In genomic region chr1:132210922-132211321, GRCm38 (mm10) we compare ENCODE assay signal across 9 mouse cellular contexts. TPM values are rescaled to one million over a fixed set of nuclear protein-coding genes. Genes with fewer than 3 reads are reported as not detected.
DNase-seq lines count a peak whose midpoint lies in the region; ATAC-seq lines count a peak whose summit lies in the region.
"Had no signal": no experiment of that assay in that cellular context is flagged by ENCODE, and none has a peak within 500 bp of the region (broad histone marks: within the 10 kb centered on the region; RNA-seq: fewer than 3 reads in every experiment).

No protein-coding gene starts in this region.

- H3K9ac ChIP-seq in midbrain, embryonic 15.5 days = no peak overlapping the region
- H3K9ac ChIP-seq in embryonic facial prominence, embryonic 11.5 days (replicated peaks; ENCODE audit: low read length) = no peak overlapping the region
- no peak overlapping the region for H3K9ac ChIP-seq in midbrain, embryonic 14.5 days (replicated peaks; ENCODE audit: low read length)

- no peak overlapping the region for H3K4me2 ChIP-seq in midbrain, embryonic 15.5 days
- H3K4me2 ChIP-seq in embryonic facial prominence, embryonic 11.5 days (ENCODE audit: low read depth, low read length) = no peak overlapping the region
- H3K4me2 ChIP-seq in midbrain, embryonic 14.5 days (ENCODE audit: low read length) = no peak overlapping the region

- 19% methylated on average over 7 of the region's 7 CpGs for WGBS in midbrain, embryonic 10.5 days
- 21% methylated on average over 7 of the region's 7 CpGs for WGBS in midbrain, embryonic 15.5 days
- 17% methylated on average over 7 of the region's 7 CpGs for WGBS in embryonic facial prominence, embryonic 11.5 days
- 17% methylated on average over 7 of the region's 7 CpGs for WGBS in midbrain, embryonic 14.5 days

- H3K27me3 ChIP-seq in midbrain, embryonic 10.5 days (ENCODE audit: low read depth, poor library complexity, severe bottlenecking) = peaks cover 28% of the 10 kb centered on the region
- no peaks in the 10 kb centered on the region for H3K27me3 ChIP-seq in midbrain, embryonic 15.5 days (replicated peaks)
- peaks cover 3% of the 10 kb centered on the region; the same call in 1 of the 2 replicates for H3K27me3 ChIP-seq in embryonic facial prominence, embryonic 11.5 days (ENCODE audit: control insufficient read depth, insufficient read depth, low read length)
- no peaks in the 10 kb centered on the region for H3K27me3 ChIP-seq in midbrain, embryonic 14.5 days (ENCODE audit: control insufficient read depth, insufficient read depth, low read length)

- H3K4me3 ChIP-seq in midbrain, embryonic 10.5 days = no peak overlapping the region
- H3K4me3 ChIP-seq in midbrain, embryonic 15.5 days = no peak overlapping the region
- no peak overlapping the region for H3K4me3 ChIP-seq in embryonic facial prominence, embryonic 11.5 days (ENCODE audit: low read depth, low read length)
- no peak overlapping the region for H3K4me3 ChIP-seq in midbrain, embryonic 14.5 days (replicated peaks; ENCODE audit: low read depth, low read length)

- no peaks in the 10 kb centered on the region for H3K9me3 ChIP-seq in midbrain, embryonic 10.5 days (replicated peaks)
- no peaks in the 10 kb centered on the region for H3K9me3 ChIP-seq in midbrain, embryonic 15.5 days
- H3K9me3 ChIP-seq in embryonic facial prominence, embryonic 11.5 days (replicated peaks; ENCODE audit: control insufficient read depth, low read length) = no peaks in the 10 kb centered on the region
- H3K9me3 ChIP-seq in midbrain, embryonic 14.5 days (ENCODE audit: control insufficient read depth, low read length) = no peaks in the 10 kb centered on the region

- H3K36me3 ChIP-seq in midbrain, embryonic 10.5 days = no peaks in the 10 kb centered on the region
- no peaks in the 10 kb centered on the region for H3K36me3 ChIP-seq in midbrain, embryonic 15.5 days (replicated peaks)
- no peaks in the 10 kb centered on the region for H3K36me3 ChIP-seq in embryonic facial prominence, embryonic 11.5 days (replicated peaks; ENCODE audit: control insufficient read depth, insufficient read depth, low read depth, low read length)
- no peaks in the 10 kb centered on the region for H3K36me3 ChIP-seq in midbrain, embryonic 14.5 days (ENCODE audit: control insufficient read depth, insufficient read depth, low read length)

- DNase-seq in adrenal gland, adult 18-20 months (ENCODE audit: low spot score in 2 of 2) = peak; percentile 36 to 37
- DNase-seq in adrenal gland, postnatal 4 days (ENCODE audit: low spot score in 2 of 2) = no peak
- DNase-seq in midbrain, embryonic 10.5 days (ENCODE audit: low spot score) = peak; percentile 60
- peak; percentile 66 for DNase-seq in embryonic facial prominence, embryonic 11.5 days (ENCODE audit: low spot score)
- DNase-seq in midbrain, embryonic 14.5 days = peak; percentile 75
- no peak for DNase-seq in urinary bladder, adult 2 months (ENCODE audit: low spot score)
- DNase-seq in gastrocnemius, postnatal 4 days (ENCODE audit: low spot score in 2 of 2) = no peak

- no peak for ATAC-seq in midbrain, embryonic 15.5 days (replicated peaks)
- no peak for ATAC-seq in embryonic facial prominence, embryonic 11.5 days (replicated peaks; ENCODE audit: insufficient number of reproducible peaks, low FRiP score, low TSS enrichment, low read depth)
- no peak for ATAC-seq in midbrain, embryonic 14.5 days (ENCODE audit: low FRiP score, low TSS enrichment)

- no peak overlapping the region for H3K27ac ChIP-seq in midbrain, embryonic 10.5 days (replicated peaks)
- H3K27ac ChIP-seq in midbrain, embryonic 15.5 days = no peak overlapping the region
- no peak overlapping the region for H3K27ac ChIP-seq in embryonic facial prominence, embryonic 11.5 days (replicated peaks; ENCODE audit: low read depth, low read length)
- no peak overlapping the region for H3K27ac ChIP-seq in midbrain, embryonic 14.5 days (replicated peaks; ENCODE audit: low read depth, low read length)

- peaks cover 72% of the 10 kb centered on the region for H3K4me1 ChIP-seq in midbrain, embryonic 10.5 days
- H3K4me1 ChIP-seq in midbrain, embryonic 15.5 days = peaks cover 70% of the 10 kb centered on the region
- H3K4me1 ChIP-seq in embryonic facial prominence, embryonic 11.5 days (ENCODE audit: control insufficient read depth, insufficient read depth, low read length) = no peaks in the 10 kb centered on the region; the same call in 1 of the 2 replicates
- H3K4me1 ChIP-seq in midbrain, embryonic 14.5 days (ENCODE audit: control insufficient read depth, insufficient read depth, low read length) = peaks cover 57% of the 10 kb centered on the region

RNA-seq across cellular contexts. Expression of gene Gm10188, which starts 18.6 kb away (rescaled TPM):
- not detected for total RNA-seq in adrenal gland, adult 18-20 months (2021)
- not detected for total RNA-seq in adrenal gland, postnatal 4 days (2021)
- polyA plus RNA-seq in midbrain, embryonic 10.5 days (2016; fragmentation: Nextera tagmentation; extraction: Ambion mirVana) = 0.23 and 0.46 TPM in 2 replicates
- polyA plus RNA-seq in midbrain, embryonic 15.5 days (2015; fragmentation: Nextera tagmentation; extraction: Ambion mirVana) = 0.58 TPM in 1 of 2 replicates, not detected in the other
- polyA plus RNA-seq in embryonic facial prominence, embryonic 11.5 days (2014; fragmentation: Nextera tagmentation; extraction: Ambion mirVana) = not detected in 2 replicates
- 0.70 TPM in 1 of 2 replicates, not detected in the other for polyA plus RNA-seq in midbrain, embryonic 14.5 days (2014; fragmentation: Nextera tagmentation; extraction: Ambion mirVana)
- not detected in 2 replicates for polyA plus RNA-seq in urinary bladder, adult 2 months (2012; rRNA removed)
- total RNA-seq in gastrocnemius, postnatal 4 days (2021) = not detected
- total RNA-seq: left cerebral cortex, adult 18-20 months had no signal

RNA-seq across cellular contexts. Expression of gene AC124108.1, which starts 19.7 kb away (rescaled TPM):
- not detected for total RNA-seq in adrenal gland, adult 18-20 months (2021)
- under 1 TPM; 0.17 to 0.25 TPM for total RNA-seq in adrenal gland, postnatal 4 days (2021)
- 2.3 and 4.0 TPM in 2 replicates for polyA plus RNA-seq in midbrain, embryonic 10.5 days (2016; fragmentation: Nextera tagmentation; extraction: Ambion mirVana)
- polyA plus RNA-seq in midbrain, embryonic 15.5 days (2015; fragmentation: Nextera tagmentation; extraction: Ambion mirVana) = 3.7 and 3.8 TPM in 2 replicates
- polyA plus RNA-seq in embryonic facial prominence, embryonic 11.5 days (2014; fragmentation: Nextera tagmentation; extraction: Ambion mirVana) = 0.65 and 0.99 TPM in 2 replicates
- 4.4 and 4.5 TPM in 2 replicates for polyA plus RNA-seq in midbrain, embryonic 14.5 days (2014; fragmentation: Nextera tagmentation; extraction: Ambion mirVana)
- 0.15 and 0.21 TPM in 2 replicates for polyA plus RNA-seq in urinary bladder, adult 2 months (2012; rRNA removed)
- total RNA-seq in gastrocnemius, postnatal 4 days (2021) = under 1 TPM; 0.49 to 0.57 TPM

RNA-seq across cellular contexts. Expression of gene Lemd1, which starts 19.7 kb away (rescaled TPM):
- total RNA-seq in adrenal gland, adult 18-20 months (2021) = under 1 TPM in 1 of 2 experiments, not detected in 1; 0.43 TPM
- under 1 TPM; 0.17 to 0.67 TPM for total RNA-seq in adrenal gland, postnatal 4 days (2021)
- 6.2 and 8.4 TPM in 2 replicates for polyA plus RNA-seq in midbrain, embryonic 10.5 days (2016; fragmentation: Nextera tagmentation; extraction: Ambion mirVana)
- 14.9 and 19.8 TPM in 2 replicates for polyA plus RNA-seq in midbrain, embryonic 15.5 days (2015; fragmentation: Nextera tagmentation; extraction: Ambion mirVana)
- polyA plus RNA-seq in embryonic facial prominence, embryonic 11.5 days (2014; fragmentation: Nextera tagmentation; extraction: Ambion mirVana) = 1.1 and 3.4 TPM in 2 replicates
- 21.2 and 23.2 TPM in 2 replicates for polyA plus RNA-seq in midbrain, embryonic 14.5 days (2014; fragmentation: Nextera tagmentation; extraction: Ambion mirVana)
- polyA plus RNA-seq in urinary bladder, adult 2 months (2012; rRNA removed) = 0.23 and 0.32 TPM in 2 replicates
- total RNA-seq in gastrocnemius, postnatal 4 days (2021) = under 1 TPM; 0.62 to 0.64 TPM

Comparison
In these comparisons a context has a peak if more than half of its experiments do, and no peak if none do; other contexts are left out.
1. DNase-seq: peak in adrenal gland, adult 18-20 months (2 of 2), midbrain, embryonic 10.5 days (single experiment), embryonic facial prominence, embryonic 11.5 days (single experiment) and midbrain, embryonic 14.5 days (single experiment); none in adrenal gland, postnatal 4 days (0 of 2), urinary bladder, adult 2 months (single experiment) and gastrocnemius, postnatal 4 days (0 of 2).